Mouse (Mus musculus) hindbrain, embryonic 15.5 days (tissue): ENCODE measurements around the gene Aurka. TPM values are rescaled to one million over a fixed set of nuclear protein-coding genes. Genes with fewer than 3 reads are reported as not detected.

Source experiments
- ATAC-seq: fragments of 200-750 bp; cut with Nextera tagmentation; 2 replicates; pipeline ENCODE4 v1.8.0; 2017; ENCODE audit warnings: low read depth, moderate number of reproducible peaks, moderate TSS enrichment; ENCODE audit not compliant: low FRiP score
- H3K27ac ChIP-seq: fragments of 300-500 bp; sonication (generic); replicated peaks from 2 replicates; pipeline ENCODE4 v1.5.1; 2015; ENCODE audit warnings: mild to moderate bottlenecking, inconsistent platforms
- H3K27me3 ChIP-seq: fragments of 300-500 bp; sonication (generic); 2 replicates; pipeline ENCODE4 v1.6.1; 2015; ENCODE audit warnings: control low read depth, inconsistent platforms
- H3K36me3 ChIP-seq: fragments of 300-500 bp; sonication (generic); 2 replicates; pipeline ENCODE4 v1.6.1; 2015; ENCODE audit warnings: control low read depth, inconsistent platforms
- H3K4me1 ChIP-seq: fragments of 300-500 bp; sonication (generic); replicated peaks from 2 replicates; pipeline ENCODE4 v1.6.1; 2015; ENCODE audit warnings: control low read depth, inconsistent platforms
- H3K4me2 ChIP-seq: fragments of 300-500 bp; sonication (generic); 2 replicates; pipeline ENCODE4 v1.6.1; 2015; ENCODE audit warnings: moderate library complexity, mild to moderate bottlenecking, inconsistent platforms
- H3K4me3 ChIP-seq: fragments of 300-500 bp; sonication (generic); 2 replicates; pipeline ENCODE4 v1.5.1; 2015; ENCODE audit warnings: mild to moderate bottlenecking, inconsistent platforms
- H3K9ac ChIP-seq: fragments of 300-500 bp; sonication (generic); 2 replicates; pipeline ENCODE4 v1.6.1; 2015; ENCODE audit warnings: inconsistent platforms
- H3K9me3 ChIP-seq: fragments of 300-500 bp; sonication (generic); 2 replicates; pipeline ENCODE4 v1.6.1; 2016; ENCODE audit warnings: control low read depth, inconsistent platforms
- WGBS: fragments of 180-500 bp; shearing (Covaris S2); methylation state at CpG from one replicate; pipeline ENCODE4 v1.1.7; 2015; 5-methylcytosine and 5-hydroxymethylcytosine counted together
- polyA plus RNA-seq: library from polyadenylated mRNA; unstranded; fragments of >200 nt; fragmentation: Nextera tagmentation; extraction: Ambion mirVana; gene quantifications from 2 replicates; pipeline ENCODE4 v1.2.1, GENCODE M21; 2015

Aurka gene
- polyA plus RNA-seq, 1 experiment from 2014 or later, result 21.4 TPM

- 96% methylated on average over 17 of the region's 17 CpGs for WGBS
- H3K9ac ChIP-seq, result no peak overlapping the region
- peaks cover 63% of the 10 kb centered on the region for H3K36me3 ChIP-seq
- no peaks in the 10 kb centered on the region for H3K27me3 ChIP-seq
- H3K27ac ChIP-seq, result no peak overlapping the region
- H3K4me2 ChIP-seq, result no peak overlapping the region
- no peaks in the 10 kb centered on the region for H3K4me1 ChIP-seq
- ATAC-seq, result no peak
- no peak overlapping the region for H3K4me3 ChIP-seq
- no peaks in the 10 kb centered on the region for H3K9me3 ChIP-seq
These were observed 10.2 kb upstream of the Aurka start for GRCm38 (mm10) chr2:172380513-172380912.

DNA sequence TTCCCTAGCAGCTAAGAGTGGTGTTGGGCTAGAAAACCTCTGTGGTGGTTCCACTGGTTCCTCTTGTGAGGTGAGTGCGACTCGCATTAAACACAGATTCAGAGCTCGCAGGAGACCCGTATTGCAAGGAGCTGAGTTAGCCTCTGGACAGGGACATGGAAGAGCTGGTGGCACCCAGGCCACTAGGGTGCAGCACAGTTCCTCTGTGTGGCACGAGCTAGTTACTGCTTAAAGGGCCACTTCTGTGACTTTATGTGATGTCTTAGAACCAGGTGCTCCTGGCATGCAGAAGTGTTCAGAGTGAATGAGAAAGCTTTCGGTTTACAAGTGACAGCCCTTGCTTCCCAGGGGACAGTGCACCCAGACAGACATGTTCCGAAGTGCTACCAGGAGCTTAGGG, 8.0 kb upstream of the Aurka start:
- WGBS, result 73% methylated on average over 7 of the region's 7 CpGs

GRCm38 (mm10) chr2:172376999-172377515, 6.7 kb upstream of the Aurka start:
- Histone ChIP-seq H3K9me3 (no peaks in the 10 kb centered on the region), H3K4me2 (no peak overlapping the region), H3K27ac (no peak overlapping the region), H3K4me3 (no peak overlapping the region), H3K9ac (no peak overlapping the region), H3K27me3 (no peaks in the 10 kb centered on the region), H3K4me1 (peaks cover 1% of the 10 kb centered on the region), H3K36me3 (peaks cover 81% of the 10 kb centered on the region)
- WGBS, result 85% methylated on average over 5 of the region's 5 CpGs
- ATAC-seq, result no peak

More for the DNA sequence above, 8.0 kb upstream of the Aurka start:
- no peak overlapping the region for H3K4me2 ChIP-seq
- H3K9me3 ChIP-seq, result no peaks in the 10 kb centered on the region
- no peaks in the 10 kb centered on the region for H3K27me3 ChIP-seq
- peaks cover 78% of the 10 kb centered on the region for H3K36me3 ChIP-seq
- no peaks in the 10 kb centered on the region for H3K4me1 ChIP-seq
- ATAC-seq, result no peak
- H3K27ac ChIP-seq, result no peak overlapping the region
- H3K9ac ChIP-seq, result no peak overlapping the region
- H3K4me3 ChIP-seq, result no peak overlapping the region

DNA sequence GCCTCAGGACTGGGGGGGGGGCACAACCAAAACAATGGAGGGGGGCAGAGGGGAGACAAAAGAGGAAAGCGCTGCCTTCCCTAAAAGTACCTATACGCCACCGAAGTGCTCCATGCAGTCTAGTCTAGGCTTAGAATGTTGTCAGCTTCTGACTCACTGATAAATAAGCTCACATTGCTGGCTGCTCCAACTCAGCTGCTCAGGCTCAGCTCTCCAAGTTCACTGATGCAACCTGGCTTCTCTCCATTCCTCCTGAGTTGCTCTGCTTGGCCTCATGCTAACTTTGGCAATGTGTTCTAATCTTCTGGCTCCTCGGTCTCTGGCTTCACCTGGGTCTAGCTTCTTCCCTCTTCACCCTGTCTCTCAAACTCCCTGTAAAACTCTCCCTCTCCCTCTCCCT, 6.2 kb upstream of the Aurka start:
- Histone ChIP-seq H3K36me3 (peaks cover 76% of the 10 kb centered on the region), H3K4me2 (no peak overlapping the region), H3K4me3 (no peak overlapping the region), H3K27me3 (no peaks in the 10 kb centered on the region), H3K9ac (no peak overlapping the region), H3K9me3 (no peaks in the 10 kb centered on the region), H3K27ac (no peak overlapping the region), H3K4me1 (peaks cover 6% of the 10 kb centered on the region)
- WGBS, result 94% methylated on average over 4 of the region's 4 CpGs
- ATAC-seq, result no peak

- H3K4me3 ChIP-seq, result peak overlapping the region; percentile 81
- H3K27ac ChIP-seq, result peak overlapping the region; percentile 92
- peak overlapping the region; percentile 85 for H3K9ac ChIP-seq
- peak overlapping the region; percentile 72 for H3K4me2 ChIP-seq
- peaks cover 26% of the 10 kb centered on the region for H3K36me3 ChIP-seq
- no peaks in the 10 kb centered on the region for H3K9me3 ChIP-seq
- H3K27me3 ChIP-seq, result no peaks in the 10 kb centered on the region
- H3K4me1 ChIP-seq, result peaks cover 24% of the 10 kb centered on the region
- ATAC-seq, result no peak
- WGBS, result under 1% methylated on average over 11 of the region's 11 CpGs
These were observed 923 bp upstream of the Aurka start for GRCm38 (mm10) chr2:172371258-172371657.

DNA sequence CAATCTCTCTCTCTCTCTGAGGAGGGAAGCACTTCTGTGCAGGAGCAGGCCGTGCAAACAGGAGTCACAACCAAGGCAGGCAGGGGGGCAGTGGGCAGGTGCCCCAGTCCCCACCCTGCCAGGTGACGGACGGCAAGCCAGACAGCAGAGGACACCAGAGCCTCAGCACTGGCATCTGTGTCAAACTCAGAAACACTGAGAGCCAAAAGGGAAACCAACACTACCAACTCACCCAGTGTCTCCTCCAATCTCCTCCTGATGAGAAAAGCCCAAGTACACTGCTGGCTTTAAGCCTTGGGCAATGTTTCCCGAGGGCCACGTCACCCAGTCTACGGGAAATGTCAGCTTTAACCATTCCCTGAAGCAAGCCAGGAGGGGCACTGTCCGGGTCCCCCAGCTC, 7.2 kb downstream of the Aurka start:
- Histone ChIP-seq H3K9me3 (no peaks in the 10 kb centered on the region), H3K36me3 (peaks cover 3% of the 10 kb centered on the region; the same call in 1 of the 2 replicates), H3K27me3 (no peaks in the 10 kb centered on the region), H3K4me3 (no peak overlapping the region), H3K4me2 (no peak overlapping the region), H3K4me1 (0 out of 2 replicates have a peak, but pooled peaks cover 6% of the 10 kb centered on the region), H3K9ac (no peak overlapping the region), H3K27ac (no peak overlapping the region)
- WGBS, result 90% methylated on average over 7 of the region's 7 CpGs
- no peak for ATAC-seq

DNA sequence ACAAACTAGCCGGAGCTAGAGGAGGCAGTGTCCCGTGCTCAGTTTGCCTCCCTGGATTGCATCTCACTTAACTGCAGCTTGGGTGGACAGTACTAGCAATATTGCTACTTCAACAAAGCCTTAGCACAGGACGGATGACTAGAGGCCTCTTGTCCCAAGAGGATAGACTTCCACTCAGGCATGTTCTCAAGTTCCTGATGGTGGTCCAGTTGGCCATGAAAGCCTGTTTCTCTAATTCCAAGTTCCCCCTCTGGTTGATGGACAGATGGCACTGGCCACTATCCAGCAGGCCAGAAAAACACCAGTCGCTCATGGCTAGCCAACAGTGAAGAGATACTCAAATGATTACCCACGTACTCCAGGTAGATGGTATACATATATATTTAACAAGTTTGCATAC, 14.5 kb downstream of the Aurka start:
- H3K9ac ChIP-seq, result no peak overlapping the region
- ATAC-seq, result no peak
- H3K4me3 ChIP-seq, result no peak overlapping the region
- no peaks in the 10 kb centered on the region for H3K36me3 ChIP-seq
- no peak overlapping the region for H3K27ac ChIP-seq
- peaks cover 14% of the 10 kb centered on the region for H3K4me1 ChIP-seq
- H3K27me3 ChIP-seq, result no peaks in the 10 kb centered on the region
- H3K9me3 ChIP-seq, result no peaks in the 10 kb centered on the region
- 77% methylated on average over 5 of the region's 5 CpGs for WGBS
- no peak overlapping the region for H3K4me2 ChIP-seq

DNA sequence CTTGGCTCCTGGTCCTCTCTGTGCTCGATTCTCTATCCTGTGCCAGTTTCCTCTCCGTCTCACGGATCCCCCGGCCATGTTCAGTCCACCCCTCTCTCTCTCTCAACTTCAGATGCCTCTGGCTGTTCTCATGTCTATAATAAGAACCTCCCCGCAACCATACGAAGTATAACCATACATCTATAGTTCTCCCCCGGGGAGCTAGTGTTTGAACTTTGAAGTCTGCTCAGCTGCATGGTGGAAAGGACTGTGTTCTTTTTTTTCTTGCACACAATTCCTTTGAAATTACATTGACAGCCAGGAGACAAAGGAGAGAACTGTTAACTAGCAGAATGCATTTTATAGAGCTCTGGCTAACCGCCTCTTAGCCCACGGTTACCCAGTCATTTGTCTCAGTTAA, 15.6 kb downstream of the Aurka start:
- no peak overlapping the region for H3K27ac ChIP-seq
- no peak for ATAC-seq
- no peaks in the 10 kb centered on the region for H3K27me3 ChIP-seq
- H3K4me3 ChIP-seq, result no peak overlapping the region
- WGBS, result 50% methylated on average over 9 of the region's 9 CpGs
- H3K36me3 ChIP-seq, result no peaks in the 10 kb centered on the region
- peaks cover 14% of the 10 kb centered on the region for H3K4me1 ChIP-seq
- no peak overlapping the region for H3K4me2 ChIP-seq
- no peak overlapping the region for H3K9ac ChIP-seq
- H3K9me3 ChIP-seq, result no peaks in the 10 kb centered on the region

DNA sequence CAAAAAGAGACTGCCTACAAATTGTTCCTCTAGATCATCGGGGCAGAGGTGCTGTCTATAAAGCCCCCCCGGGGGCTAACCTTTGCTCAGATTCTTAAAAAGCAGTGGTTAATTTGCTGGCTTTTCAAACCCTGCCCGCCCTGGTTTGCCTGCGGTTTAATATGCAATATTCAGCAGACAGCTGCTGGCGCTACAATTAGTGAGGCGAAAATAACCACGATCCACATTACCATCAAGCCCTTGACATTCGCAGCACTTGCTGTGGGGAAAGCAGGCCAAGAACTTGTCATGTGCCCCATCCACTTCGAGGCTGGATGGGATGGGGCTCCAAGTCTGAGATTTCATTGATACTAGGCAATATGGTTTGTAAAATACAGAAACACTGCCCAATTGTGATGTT, 17.1 kb downstream of the Aurka start:
- no peaks in the 10 kb centered on the region for H3K9me3 ChIP-seq
- no peak overlapping the region for H3K9ac ChIP-seq
- no peak overlapping the region for H3K4me3 ChIP-seq
- H3K36me3 ChIP-seq, result no peaks in the 10 kb centered on the region
- peaks cover 24% of the 10 kb centered on the region for H3K4me1 ChIP-seq
- H3K27ac ChIP-seq, result no peak overlapping the region; the same call in 1 of the 2 replicates
- H3K4me2 ChIP-seq, result no peak overlapping the region
- ATAC-seq, result no peak
- 40% methylated on average over 9 of the region's 9 CpGs for WGBS
- H3K27me3 ChIP-seq, result no peaks in the 10 kb centered on the region

DNA sequence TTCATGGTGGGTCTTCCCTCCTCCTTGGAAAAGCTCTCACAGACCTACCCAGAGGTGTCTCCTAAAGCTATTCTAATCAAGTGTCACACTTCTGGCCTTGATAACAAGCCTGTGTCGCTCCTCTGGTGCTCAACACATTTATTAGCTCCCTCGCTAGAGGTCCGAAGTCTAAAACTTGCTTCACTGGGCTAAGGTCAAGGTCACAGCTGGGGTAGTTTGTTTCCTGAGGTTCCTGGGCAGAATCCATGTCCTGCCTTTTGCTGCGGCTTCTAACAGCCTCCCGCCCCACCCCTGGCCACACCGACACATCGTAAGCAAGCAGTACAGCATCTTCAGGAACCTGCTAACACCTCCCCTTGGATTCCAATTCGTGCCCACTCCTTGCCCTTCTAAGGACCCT, 19.6 kb downstream of the Aurka start:
- Histone ChIP-seq H3K27me3 (no peaks in the 10 kb centered on the region), H3K27ac (no peak overlapping the region), H3K9ac (no peak overlapping the region), H3K36me3 (no peaks in the 10 kb centered on the region), H3K4me1 (peaks cover 37% of the 10 kb centered on the region), H3K9me3 (no peaks in the 10 kb centered on the region), H3K4me3 (no peak overlapping the region), H3K4me2 (no peak overlapping the region)
- ATAC-seq, result no peak
- WGBS, result 79% methylated on average over 8 of the region's 8 CpGs

DNA sequence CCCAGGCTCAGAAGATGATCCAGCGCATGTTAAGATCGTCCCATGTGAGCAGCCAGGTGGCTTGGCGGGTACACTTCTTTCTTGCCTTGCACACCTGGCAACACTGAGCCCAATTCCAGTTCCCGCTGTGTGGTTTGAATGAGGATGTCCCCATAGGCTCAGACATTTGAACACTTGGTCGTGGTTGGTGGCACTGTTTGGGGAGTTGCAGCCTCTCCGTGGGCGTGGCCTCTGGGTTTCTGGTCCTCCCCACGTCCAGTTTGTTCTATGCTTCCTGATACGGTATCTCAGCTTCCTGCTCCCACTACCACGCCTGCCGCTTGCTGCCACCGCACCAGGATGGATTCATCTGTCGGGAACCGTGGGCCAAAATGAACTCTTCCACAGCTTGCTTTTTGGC, 20.6 kb downstream of the Aurka start:
- Histone ChIP-seq H3K9ac (no peak overlapping the region), H3K4me2 (no peak overlapping the region), H3K27ac (no peak overlapping the region), H3K9me3 (no peaks in the 10 kb centered on the region), H3K36me3 (no peaks in the 10 kb centered on the region), H3K27me3 (no peaks in the 10 kb centered on the region), H3K4me3 (no peak overlapping the region), H3K4me1 (peaks cover 42% of the 10 kb centered on the region)
- 80% methylated on average over 14 of the region's 14 CpGs for WGBS
- ATAC-seq, result no peak

DNA sequence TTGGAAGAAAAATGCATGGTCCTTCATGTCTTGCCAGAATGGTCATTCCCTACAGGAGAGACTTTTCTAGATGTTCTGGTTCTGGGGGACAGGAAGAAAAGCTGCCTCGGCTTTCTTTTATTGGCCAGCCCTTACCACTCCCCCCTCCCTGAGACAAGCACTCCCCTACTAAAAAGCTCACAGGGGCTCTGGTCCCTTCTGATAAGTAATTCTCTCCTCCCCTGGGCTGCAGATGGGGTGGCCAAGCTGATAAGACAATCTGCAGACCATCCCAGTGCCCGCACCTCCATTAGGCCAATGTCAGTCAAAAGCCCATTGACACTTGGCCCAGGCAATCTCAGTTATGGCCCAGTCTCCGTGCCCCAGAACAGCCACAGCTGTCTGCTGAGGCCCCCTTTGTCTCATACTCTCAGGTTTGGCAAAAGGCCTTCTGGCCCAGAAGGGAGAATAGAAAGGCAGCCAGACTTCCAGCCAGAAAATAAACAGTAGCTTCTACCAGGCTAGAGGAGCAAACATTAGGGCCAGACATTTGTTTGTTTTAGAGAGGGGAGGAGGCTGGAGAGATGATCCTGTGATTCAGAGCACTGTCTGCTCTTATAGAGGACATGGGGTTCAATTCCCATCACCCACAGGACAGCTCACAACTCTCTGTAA, 21.9 kb downstream of the Aurka start:
- ATAC-seq, result no peak
- no peak overlapping the region for H3K9ac ChIP-seq
- 43% methylated on average over 3 of the region's 3 CpGs for WGBS

More for the DNA sequence above, 21.9 kb downstream of the Aurka start:
- no peaks in the 10 kb centered on the region for H3K36me3 ChIP-seq
- 0 out of 2 replicates have a peak overlapping the region, but pooled peaks have one; percentile 3 for H3K4me2 ChIP-seq
- no peak overlapping the region for H3K4me3 ChIP-seq
- peak overlapping the region; percentile 49 for H3K27ac ChIP-seq
- H3K4me1 ChIP-seq, result peaks cover 43% of the 10 kb centered on the region
- no peaks in the 10 kb centered on the region for H3K27me3 ChIP-seq
- no peaks in the 10 kb centered on the region for H3K9me3 ChIP-seq
